Mouse (Mus musculus) kidney, postnatal 0 days (tissue): Measurements from ENCODE around the gene Rai1. TPM values are rescaled to one million over a fixed set of nuclear protein-coding genes. Genes with fewer than 3 reads are reported as not detected.

Experiments used
- ATAC-seq: fragments of 200-750 bp; cut with Nextera tagmentation; replicated peaks from 2 replicates; pipeline ENCODE4 v1.8.0; 2017; ENCODE audit warnings: low read depth, moderate number of reproducible peaks, moderate TSS enrichment, moderate library complexity; ENCODE audit not compliant: low FRiP score
- DNase-seq: peaks from one replicate; pipeline ENCODE4 v3.0.0-alpha.2; 2016; ENCODE audit warnings: low spot score
- H3K27ac ChIP-seq: fragments of 300-500 bp; sonication (generic); 2 replicates; pipeline ENCODE4 v1.5.1; 2014; ENCODE audit warnings: mild to moderate bottlenecking
- H3K27me3 ChIP-seq: fragments of 300-500 bp; sonication (generic); 2 replicates; pipeline ENCODE4 v1.6.1; 2014; ENCODE audit warnings: low read length, mixed read lengths; ENCODE audit not compliant: insufficient read depth
- H3K36me3 ChIP-seq: fragments of 300-500 bp; sonication (generic); 2 replicates; pipeline ENCODE4 v1.6.1; 2014; ENCODE audit warnings: low read length, mixed read lengths; ENCODE audit not compliant: insufficient read depth
- H3K4me1 ChIP-seq: fragments of 300-500 bp; sonication (generic); replicated peaks from 2 replicates; pipeline ENCODE4 v1.6.1; 2014; ENCODE audit warnings: antibody characterized with exemption, low read length, mixed read lengths; ENCODE audit not compliant: insufficient read depth
- H3K4me2 ChIP-seq: fragments of 300-500 bp; sonication (generic); 2 replicates; pipeline ENCODE4 v1.6.1; 2014; ENCODE audit warnings: mild to moderate bottlenecking, low read length, moderate library complexity, mixed read lengths
- H3K4me3 ChIP-seq: fragments of 300-500 bp; sonication (generic); replicated peaks from 2 replicates; pipeline ENCODE4 v1.5.1; 2014; ENCODE audit warnings: low read depth, low read length
- H3K9ac ChIP-seq: fragments of 300-500 bp; sonication (generic); 2 replicates; pipeline ENCODE4 v1.6.1; 2014; ENCODE audit warnings: low read depth, low read length
- H3K9me3 ChIP-seq: fragments of 300-500 bp; sonication (generic); replicated peaks from 2 replicates; pipeline ENCODE4 v1.6.1; 2016; ENCODE audit warnings: low read length, inconsistent platforms, mixed read lengths
- CTCF ChIP-seq: IDR thresholded peaks from 2 replicates; pipeline ENCODE4 v1.5.1; 2016; ENCODE audit warnings: antibody characterized with exemption, low read depth, mild to moderate bottlenecking, moderate library complexity
- WGBS: fragments of 180-500 bp; shearing (Covaris S2); extraction: QIAGEN DNeasy Blood & Tissue Kit; methylation state at CpG from one replicate; pipeline ENCODE4 v1.1.7; 2014; 5-methylcytosine and 5-hydroxymethylcytosine counted together
- polyA plus RNA-seq: library from polyadenylated mRNA; unstranded; fragments of >200 nt; fragmentation: Nextera tagmentation; extraction: Ambion mirVana; gene quantifications from 2 replicates; pipeline ENCODE4 v1.2.1, GENCODE M21; 2015

Gene Rai1
- polyA plus RNA-seq, 1 experiment from 2014 or later = 15.2 TPM

DNA sequence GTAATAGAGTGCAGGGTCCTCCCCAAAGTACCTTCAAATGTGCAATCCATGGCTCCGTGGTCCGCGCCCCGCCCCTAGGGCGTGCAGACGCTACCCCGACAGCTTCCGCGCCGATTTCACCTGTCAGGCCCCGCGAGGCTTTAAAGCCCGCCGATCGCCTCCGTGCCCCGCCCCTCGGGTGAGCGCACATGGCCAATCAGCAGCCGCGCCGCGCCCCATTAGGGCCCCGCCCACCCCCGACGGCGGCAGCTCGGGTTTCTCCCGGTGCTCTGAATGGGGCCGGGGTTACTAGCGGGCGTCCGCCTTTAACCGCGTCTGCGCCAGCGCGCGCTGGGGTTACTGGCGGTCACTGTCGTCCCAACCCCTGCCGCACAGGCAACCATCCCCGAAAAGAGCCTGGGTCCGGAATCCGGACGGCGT is 105.5 kb downstream of the Rai1 start:
- Histone ChIP-seq H3K9me3 (no peaks in the 10 kb centered on the region), H3K9ac (peak overlapping the region; percentile 54), H3K36me3 (0 out of 2 replicates have a peak, but pooled peaks cover 3% of the 10 kb centered on the region), H3K27ac (peak overlapping the region; percentile 63), H3K4me1 (peaks cover 54% of the 10 kb centered on the region), H3K4me3 (peak overlapping the region; percentile 36), H3K27me3 (no peaks in the 10 kb centered on the region), H3K4me2 (peak overlapping the region; percentile 70)
- no peak for TF ChIP-seq CTCF
- WGBS = 1% methylated on average over 47 of the region's 47 CpGs
- peak; percentile 89 for ATAC-seq
- peak; percentile 96 for DNase-seq

DNA sequence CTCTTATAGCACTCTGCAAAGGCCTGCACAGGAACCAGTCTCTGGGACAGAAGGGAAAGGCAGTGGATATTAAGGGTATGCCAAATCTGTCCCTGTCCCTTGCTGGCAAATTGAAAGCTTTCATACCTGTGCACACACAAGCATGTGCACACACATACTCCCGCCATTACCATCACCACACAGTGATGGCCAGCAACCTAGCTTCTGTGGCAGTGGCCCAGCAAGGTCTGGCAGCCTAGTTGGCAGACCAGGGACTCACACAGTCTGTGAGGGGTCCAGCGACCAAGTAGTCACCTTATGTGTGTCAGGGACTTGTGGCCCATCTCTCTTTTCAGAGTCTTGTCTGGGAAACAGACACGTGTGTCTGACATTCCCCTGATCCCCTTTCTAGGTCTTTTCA is 106.3 kb downstream of the Rai1 start:
- H3K36me3 ChIP-seq = 0 out of 2 replicates have a peak, but pooled peaks cover 3% of the 10 kb centered on the region
- H3K27ac ChIP-seq = 0 out of 2 replicates have a peak overlapping the region, but pooled peaks have one; percentile 42
- no peak overlapping the region for H3K9ac ChIP-seq
- DNase-seq (no peak), ATAC-seq (no peak)
- no peak for TF ChIP-seq CTCF
- H3K4me2 ChIP-seq = peak overlapping the region; percentile 70; the same call in 1 of the 2 replicates
- H3K4me3 ChIP-seq = no peak overlapping the region
- 51% methylated on average over 3 of the region's 3 CpGs for WGBS
- no peaks in the 10 kb centered on the region for H3K27me3 ChIP-seq
- no peaks in the 10 kb centered on the region for H3K9me3 ChIP-seq
- peaks cover 57% of the 10 kb centered on the region for H3K4me1 ChIP-seq

DNA sequence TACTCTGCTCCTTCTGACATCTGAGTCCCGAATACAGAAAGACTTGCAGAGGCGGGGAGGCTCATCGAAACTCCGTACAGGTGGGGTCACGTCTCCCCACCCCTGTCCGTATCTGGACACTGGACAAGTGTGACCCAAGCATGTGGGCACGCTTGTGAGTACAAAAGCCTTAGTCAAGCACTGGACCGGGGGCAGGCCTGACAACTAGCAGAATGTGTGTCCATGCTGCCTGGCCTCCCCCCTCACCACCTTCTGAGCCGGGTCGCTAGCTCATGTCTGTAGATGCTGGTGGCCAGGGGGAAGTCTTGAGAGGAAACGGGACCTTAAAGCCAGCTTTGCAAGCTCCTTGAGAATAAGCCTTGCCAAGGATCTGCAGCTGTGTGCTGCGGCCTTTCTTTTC is 106.9 kb downstream of the Rai1 start:
- Histone ChIP-seq H3K36me3 (0 out of 2 replicates have a peak, but pooled peaks cover 2% of the 10 kb centered on the region), H3K9me3 (no peaks in the 10 kb centered on the region), H3K4me2 (no peak overlapping the region), H3K4me1 (peaks cover 54% of the 10 kb centered on the region), H3K27ac (0 out of 2 replicates have a peak overlapping the region, but pooled peaks have one; percentile 31), H3K9ac (no peak overlapping the region), H3K4me3 (no peak overlapping the region), H3K27me3 (no peaks in the 10 kb centered on the region)
- WGBS = 45% methylated on average over 12 of the region's 12 CpGs
- ATAC-seq = no peak
- no peak for TF ChIP-seq CTCF
- DNase-seq = no peak

DNA sequence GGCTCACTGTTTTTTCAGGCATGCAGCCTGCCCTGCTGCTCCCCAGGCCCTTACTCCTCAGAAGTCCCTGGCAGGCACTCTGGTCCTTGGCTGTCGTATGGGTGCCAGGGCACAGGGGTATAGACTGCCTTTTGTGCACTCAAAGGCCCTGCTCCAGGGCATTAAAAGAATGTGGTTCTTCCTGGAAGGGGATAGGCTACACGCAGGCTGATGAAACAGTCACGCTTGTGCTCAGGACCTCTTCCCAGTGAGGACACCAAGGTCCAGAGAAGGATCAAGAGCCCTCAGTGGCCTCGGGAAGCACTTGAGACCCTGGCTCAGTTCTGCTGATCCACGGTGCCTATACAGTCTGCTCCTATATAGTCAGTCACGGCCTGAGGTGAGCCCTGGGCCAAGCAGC is 108.5 kb downstream of the Rai1 start:
- Histone ChIP-seq H3K4me2 (no peak overlapping the region), H3K4me3 (no peak overlapping the region), H3K4me1 (peaks cover 54% of the 10 kb centered on the region), H3K36me3 (no peaks in the 10 kb centered on the region), H3K27ac (peak overlapping the region; percentile 31; the same call in 1 of the 2 replicates), H3K9me3 (no peaks in the 10 kb centered on the region), H3K9ac (no peak overlapping the region), H3K27me3 (no peaks in the 10 kb centered on the region)
- ATAC-seq = no peak
- no peak for TF ChIP-seq CTCF
- WGBS = 66% methylated on average over 6 of the region's 6 CpGs
- DNase-seq = no peak

DNA sequence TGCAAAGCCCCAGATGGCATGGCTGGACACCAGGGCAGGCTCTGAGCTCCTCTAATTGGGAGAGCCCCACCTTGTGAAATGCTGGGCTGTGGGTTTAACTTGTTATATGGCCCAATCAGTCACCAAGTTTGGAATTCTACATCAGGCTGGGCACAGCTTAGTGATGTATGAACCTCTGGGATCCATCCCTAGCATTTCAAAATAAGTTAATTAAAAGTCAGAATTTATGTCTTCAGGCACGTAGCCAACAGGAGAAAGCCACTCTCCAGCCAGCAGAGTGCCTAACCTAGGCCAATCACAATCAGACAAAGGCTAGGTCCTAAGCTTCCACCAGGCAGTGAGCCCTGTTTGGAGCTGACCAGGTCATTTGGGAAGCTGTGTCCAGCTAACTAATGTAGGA is 111.9 kb downstream of the Rai1 start:
- Histone ChIP-seq H3K4me1 (peaks cover 29% of the 10 kb centered on the region), H3K9me3 (no peaks in the 10 kb centered on the region), H3K27ac (no peak overlapping the region), H3K27me3 (no peaks in the 10 kb centered on the region), H3K36me3 (no peaks in the 10 kb centered on the region), H3K9ac (no peak overlapping the region), H3K4me2 (no peak overlapping the region), H3K4me3 (no peak overlapping the region)
- 44% methylated on average over 1 of the region's 1 CpGs for WGBS
- no peak for TF ChIP-seq CTCF
- DNase-seq (no peak), ATAC-seq (no peak)

DNA sequence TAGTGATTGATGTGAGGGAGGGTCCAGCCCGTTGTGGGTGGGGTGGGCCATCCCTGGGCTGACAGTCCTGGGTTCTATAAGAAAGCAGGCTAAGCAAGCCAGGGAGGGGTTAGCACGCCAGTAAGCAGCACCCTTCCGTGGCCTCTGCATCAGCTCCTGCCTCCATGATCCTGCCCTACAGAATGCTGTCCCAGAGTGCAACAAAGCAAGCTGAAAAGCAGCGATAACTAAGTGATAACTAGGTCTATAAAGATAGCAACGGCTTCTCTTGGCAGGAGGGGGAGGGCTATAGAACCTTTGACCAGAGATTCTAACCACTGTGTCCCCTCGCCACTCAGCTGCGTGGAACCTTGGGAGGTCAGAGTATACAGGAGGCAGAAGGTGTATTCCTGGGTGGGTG is 112.7 kb downstream of the Rai1 start:
- no peak overlapping the region for H3K27ac ChIP-seq
- H3K9ac ChIP-seq = no peak overlapping the region
- no peaks in the 10 kb centered on the region for H3K27me3 ChIP-seq
- TF ChIP-seq CTCF = no peak
- H3K9me3 ChIP-seq = no peaks in the 10 kb centered on the region
- no peak overlapping the region for H3K4me3 ChIP-seq
- ATAC-seq (no peak), DNase-seq (no peak)
- peaks cover 21% of the 10 kb centered on the region for H3K4me1 ChIP-seq
- H3K4me2 ChIP-seq = no peak overlapping the region
- no peaks in the 10 kb centered on the region for H3K36me3 ChIP-seq
- 90% methylated on average over 7 of the region's 7 CpGs for WGBS

DNA sequence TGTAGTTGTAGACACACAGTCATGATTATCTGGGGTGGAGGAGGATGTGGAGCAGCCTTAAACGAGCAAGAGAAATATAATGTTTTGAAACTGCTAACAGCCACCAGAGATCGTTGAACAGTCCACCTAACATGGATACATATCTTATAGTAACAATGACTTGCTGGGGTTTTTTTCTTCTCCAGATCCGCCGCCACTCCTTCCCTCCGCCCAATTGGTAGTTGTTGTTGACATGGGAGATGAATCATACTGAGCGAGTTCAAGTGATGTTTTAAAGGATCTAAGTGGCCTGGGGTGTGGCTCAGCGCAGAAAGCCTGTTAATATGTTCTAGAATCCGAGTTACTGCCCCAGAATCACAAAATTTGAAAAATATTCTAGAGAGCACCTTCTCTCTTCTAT is 114.8 kb downstream of the Rai1 start:
- Histone ChIP-seq H3K4me2 (peak overlapping the region; percentile 65), H3K27ac (peak overlapping the region; percentile 90), H3K4me3 (peak overlapping the region; percentile 60), H3K9ac (peak overlapping the region; percentile 65), H3K27me3 (no peaks in the 10 kb centered on the region), H3K4me1 (peaks cover 20% of the 10 kb centered on the region; the same call in 1 of the 2 replicates), H3K9me3 (no peaks in the 10 kb centered on the region), H3K36me3 (no peaks in the 10 kb centered on the region)
- 20% methylated on average over 8 of the region's 8 CpGs for WGBS
- ATAC-seq (no peak), DNase-seq (peak; percentile 54)
- no peak for TF ChIP-seq CTCF
